Mouse (Mus musculus): ENCODE results near the gene Nckap5.

GRCm38 (mm10) chr1:126159287-126159686 is 671.3 kb downstream of the Nckap5 start:
- TF ChIP-seq E2F4 (IDR thresholded peaks at IDR 0.05; ENCODE audit: insufficient replicate concordance, low read depth, low read length) (no peak), CTCF (conservative IDR thresholded peaks at IDR 0.05 in 1 of 2, IDR thresholded peaks at IDR 0.05 in 1 of 2; ENCODE audit: low read depth in 2 of 2, low read length in 2 of 2) (no peak), RAD21 (IDR thresholded peaks at IDR 0.05; ENCODE audit: low read depth, low read length) (no peak), EP300 (IDR thresholded peaks at IDR 0.05; ENCODE audit: low read length) (no peak), POLR2A (IDR thresholded peaks at IDR 0.05; ENCODE audit: low read depth, low read length) (no peak), RCOR1 (conservative IDR thresholded peaks at IDR 0.05; ENCODE audit: low read depth, low read length) (no peak), MEF2A (IDR thresholded peaks at IDR 0.05; ENCODE audit: borderline replicate concordance, low read depth, low read length) (no peak), MAZ (IDR thresholded peaks at IDR 0.05; ENCODE audit: low read depth, low read length) (no peak)
